Mouse (Mus musculus) G1E (cell line): Measurements from ENCODE around the gene Cnot10. TPM values are rescaled to one million over a fixed set of nuclear protein-coding genes. Genes with fewer than 3 reads are reported as not detected.

ENCODE experiments used
- ATAC-seq: 2 replicates; pipeline ENCODE4 v1.8.0; 2016; ENCODE audit warnings: mild to moderate bottlenecking; ENCODE audit not compliant: insufficient number of reproducible peaks, poor library complexity, low FRiP score, severe bottlenecking; ENCODE audit errors: extremely low read depth
- DNase-seq: peaks from one replicate; pipeline ENCODE4 v3.0.0; 2012; ENCODE audit warnings: low spot score
- H3K27me3 ChIP-seq: 2 replicates; pipeline ENCODE4 v1.6.1; 2012; ENCODE audit warnings: mild to moderate bottlenecking, low read length, inconsistent platforms; ENCODE audit not compliant: insufficient read depth
- H3K36me3 ChIP-seq: replicated peaks from 2 replicates; pipeline ENCODE3; 2012; ENCODE audit warnings: mild to moderate bottlenecking, inconsistent platforms
- H3K4me1 ChIP-seq: 2 replicates; pipeline ENCODE4 v1.6.1; 2012; ENCODE audit warnings: low read depth, low read length, inconsistent platforms, mixed read lengths; ENCODE audit not compliant: insufficient read depth
- H3K4me3 ChIP-seq: 2 replicates; pipeline ENCODE4 v1.5.1; 2012; ENCODE audit warnings: low read depth, mild to moderate bottlenecking, inconsistent platforms, low read length, moderate library complexity, mixed read lengths
- H3K9me3 ChIP-seq: replicated peaks from 2 replicates; pipeline ENCODE4 v1.6.1; 2012; ENCODE audit warnings: inconsistent platforms
- CTCF ChIP-seq: IDR thresholded peaks from 2 replicates; pipeline ENCODE4 v1.5.1; 2012; ENCODE audit warnings: low read depth, low read length, inconsistent platforms, mixed read lengths
- GATA1 ChIP-seq: IDR thresholded peaks from 2 replicates; pipeline ENCODE4 v1.6.1; 2012; ENCODE audit warnings: borderline replicate concordance, low read length, inconsistent platforms, mixed read lengths
- GATA2 ChIP-seq: IDR thresholded peaks from 2 replicates; pipeline ENCODE4 v1.6.1; 2012; ENCODE audit warnings: low read depth, low read length, inconsistent platforms, borderline replicate concordance
- POLR2AphosphoS5 ChIP-seq: IDR thresholded peaks from 2 replicates; pipeline ENCODE4 v1.6.1; 2012; ENCODE audit warnings: low read depth, low read length, inconsistent platforms; ENCODE audit not compliant: insufficient replicate concordance
- TAL1 ChIP-seq: conservative IDR thresholded peaks from 2 replicates; pipeline ENCODE4 v1.6.1; 2012; ENCODE audit warnings: low read depth, low read length, inconsistent platforms, mixed read lengths
- polyA plus RNA-seq: library from polyadenylated mRNA; stranded (reverse); fragments of >175 nt; gene quantifications from 2 replicates; pipeline ENCODE4 v1.2.3, GENCODE M21; 2012
- total RNA-seq, 2 experiments: library from RNA; stranded (forward) in 1 of 2; stranded (reverse) in 1 of 2; fragments of 200-1000 nt in 1 of 2; fragments of >200 nt in 1 of 2; fragmentation: Nextera tagmentation in 1 of 2; gene quantifications; 2 replicates each; pipeline ENCODE4 v1.2.3; 2014 to 2017

Cnot10 gene
- total and polyA plus RNA-seq, 3 experiments, result 21.2 to 45.0 (median 40.4) TPM

- DNase-seq (no peak), ATAC-seq (no peak)
- no peak overlapping the region for H3K4me3 ChIP-seq
- no peaks in the 10 kb centered on the region for H3K4me1 ChIP-seq
- no peaks in the 10 kb centered on the region for H3K27me3 ChIP-seq
- H3K9me3 ChIP-seq, result no peaks in the 10 kb centered on the region
- H3K36me3 ChIP-seq, result peaks cover 98% of the 10 kb centered on the region
- TF ChIP-seq CTCF (no peak), TAL1 (no peak), GATA1 (no peak), POLR2AphosphoS5 (no peak), GATA2 (no peak)
Observed at GRCm38 (mm10) chr9:114624178-114624577, 15.8 kb downstream of the Cnot10 start.

GRCm38 (mm10) chr9:114621149-114621548 is 18.8 kb downstream of the Cnot10 start:
- no peak for DNase-seq
- H3K4me3 ChIP-seq, result no peak overlapping the region
- no peaks in the 10 kb centered on the region for H3K9me3 ChIP-seq
- TF ChIP-seq POLR2AphosphoS5, result no peak
- no peak for TF ChIP-seq GATA2
- no peak for TF ChIP-seq CTCF
- TF ChIP-seq TAL1, result no peak
- no peak for TF ChIP-seq GATA1
- peaks cover 91% of the 10 kb centered on the region for H3K36me3 ChIP-seq
- no peaks in the 10 kb centered on the region for H3K27me3 ChIP-seq
- H3K4me1 ChIP-seq, result no peaks in the 10 kb centered on the region
- no peak for ATAC-seq

DNA sequence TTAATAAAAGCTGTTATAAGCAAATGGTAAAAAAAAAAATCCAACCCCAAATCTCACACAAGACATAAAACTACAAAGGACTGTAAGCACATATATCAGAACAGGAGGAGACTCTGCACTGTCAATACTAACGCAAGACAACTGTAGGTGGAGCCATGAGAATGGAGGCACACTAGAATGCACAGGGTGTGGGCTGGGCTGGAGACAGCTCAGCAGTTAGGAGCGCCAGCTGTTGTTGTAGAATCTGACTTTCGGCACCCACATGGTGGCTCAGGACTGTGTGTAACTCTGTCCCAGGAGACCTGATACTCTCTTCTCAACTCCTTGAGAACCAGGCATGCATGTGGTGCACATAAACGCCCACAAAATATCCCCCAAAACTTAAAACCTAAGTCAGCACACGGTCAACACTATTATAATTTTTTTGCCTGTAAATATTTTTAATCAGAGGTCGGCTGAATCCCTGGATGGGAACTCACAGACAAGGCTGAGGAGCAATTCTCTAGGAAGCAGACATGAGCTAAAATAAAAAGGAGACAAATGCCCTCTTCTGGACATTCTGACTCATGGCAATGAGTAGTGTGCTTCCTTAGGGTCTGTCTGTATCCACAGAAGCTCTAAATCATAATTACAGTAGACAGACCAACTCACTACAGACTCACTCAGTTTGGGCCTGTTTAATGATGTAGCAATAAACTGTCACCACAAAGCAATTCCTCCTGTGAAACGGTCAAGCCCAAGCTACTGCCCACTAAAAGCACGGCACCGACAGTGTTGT is 25.6 kb downstream of the Cnot10 start:
- no peak for DNase-seq
- H3K27me3 ChIP-seq, result no peaks in the 10 kb centered on the region
- TF ChIP-seq POLR2AphosphoS5 (no peak), CTCF (no peak), GATA1 (no peak)
- no peaks in the 10 kb centered on the region for H3K4me1 ChIP-seq
- H3K4me3 ChIP-seq, result no peak overlapping the region
- ATAC-seq, result peak; percentile 40; the same call in 1 of the 2 replicates
- no peaks in the 10 kb centered on the region for H3K9me3 ChIP-seq
- H3K36me3 ChIP-seq, result peaks cover 87% of the 10 kb centered on the region

- Histone ChIP-seq H3K4me3 (no peak overlapping the region), H3K27me3 (no peaks in the 10 kb centered on the region), H3K9me3 (no peaks in the 10 kb centered on the region), H3K4me1 (no peaks in the 10 kb centered on the region), H3K36me3 (peaks cover 88% of the 10 kb centered on the region)
- no peak for DNase-seq
- no peak for ATAC-seq
- TF ChIP-seq CTCF (no peak), GATA2 (no peak), TAL1 (no peak)
Observed at GRCm38 (mm10) chr9:114613026-114613425, 27.0 kb downstream of the Cnot10 start.

DNA sequence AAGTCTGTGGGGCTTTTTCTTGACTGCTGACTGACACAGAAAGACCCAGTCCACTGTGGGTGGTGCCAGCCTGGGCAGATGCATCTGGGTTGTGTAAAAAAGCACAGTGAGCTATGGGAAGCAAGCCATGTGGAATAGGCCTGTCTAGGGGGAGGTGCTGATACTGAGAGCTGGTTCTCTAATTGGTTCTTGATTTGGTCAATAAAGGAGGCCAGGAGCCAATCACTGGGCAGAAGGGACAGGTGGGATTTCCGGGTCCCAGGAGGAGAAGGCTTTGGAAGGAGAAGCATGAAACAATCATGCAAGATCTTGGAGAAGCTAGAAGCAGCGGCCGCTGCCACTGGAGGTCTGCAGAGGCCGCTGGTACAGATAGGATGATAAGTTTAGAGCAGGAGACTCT is 27.4 kb downstream of the Cnot10 start:
- no peak for ATAC-seq
- DNase-seq, result no peak
- H3K36me3 ChIP-seq, result peaks cover 88% of the 10 kb centered on the region

DNA sequence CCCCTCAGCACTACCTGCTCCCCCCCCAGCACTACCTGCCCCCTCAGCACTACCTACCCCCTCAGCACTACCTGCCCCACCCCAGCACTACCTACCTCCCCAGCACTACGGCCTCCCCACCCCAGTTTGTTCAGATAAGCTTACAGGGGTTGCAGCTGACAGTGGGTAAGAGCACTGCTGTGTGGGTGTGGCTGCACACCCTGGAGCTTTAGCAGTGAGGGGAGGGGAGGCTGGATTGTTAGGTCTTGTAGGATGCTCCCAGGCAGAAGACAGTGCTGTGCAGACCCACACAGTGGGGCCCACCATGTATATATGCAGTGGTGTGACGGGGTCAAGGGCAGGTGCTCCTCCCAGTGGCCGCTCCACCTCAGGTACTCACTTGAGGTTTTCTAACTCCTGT is 29.7 kb downstream of the Cnot10 start:
- Histone ChIP-seq H3K27me3 (no peaks in the 10 kb centered on the region), H3K4me3 (no peak overlapping the region), H3K36me3 (peaks cover 95% of the 10 kb centered on the region), H3K9me3 (no peaks in the 10 kb centered on the region), H3K4me1 (no peaks in the 10 kb centered on the region)
- ATAC-seq (no peak), DNase-seq (no peak)
- TF ChIP-seq TAL1 (no peak), GATA2 (no peak), POLR2AphosphoS5 (no peak), GATA1 (no peak), CTCF (no peak)

More for the DNA sequence above, 27.4 kb downstream of the Cnot10 start:
- Histone ChIP-seq H3K27me3 (no peaks in the 10 kb centered on the region), H3K4me1 (no peaks in the 10 kb centered on the region), H3K9me3 (no peaks in the 10 kb centered on the region), H3K4me3 (no peak overlapping the region)
- TF ChIP-seq CTCF (no peak), POLR2AphosphoS5 (no peak), TAL1 (no peak), GATA1 (no peak), GATA2 (no peak)
